Mouse (Mus musculus) brown adipose tissue, adult 24 weeks (tissue): Measurements from ENCODE around the gene Tnfrsf14. TPM values are rescaled to one million over a fixed set of nuclear protein-coding genes. Genes with fewer than 3 reads are reported as not detected.

Source experiments
- H3K27ac ChIP-seq: fragments of 200-500 bp; replicated peaks from 2 replicates; pipeline ENCODE4 v1.5.1; 2012; ENCODE audit warnings: low read depth, mild to moderate bottlenecking, low read length
- H3K4me1 ChIP-seq: fragments of 200-500 bp; 2 replicates; pipeline ENCODE4 v1.6.1; 2012; ENCODE audit warnings: low read length, mixed read lengths; ENCODE audit not compliant: control insufficient read depth, insufficient read depth, insufficient read length
- H3K4me3 ChIP-seq: fragments of 200-500 bp; 2 replicates; pipeline ENCODE4 v1.5.1; 2012; ENCODE audit warnings: low read depth, mild to moderate bottlenecking, low read length, moderate library complexity; ENCODE audit not compliant: insufficient read depth
- polyA plus RNA-seq: library from polyadenylated mRNA; stranded (reverse); fragments of >200 nt; gene quantifications from 2 replicates; pipeline ENCODE4 v1.2.4, GENCODE M21; 2012; ENCODE audit not compliant: missing spikeins, insufficient read depth, insufficient read length

Gene Tnfrsf14
- polyA plus RNA-seq, 1 experiment, result 2.1 TPM

GRCm38 (mm10) chr4:154882014-154882659, 46.2 kb downstream of the Tnfrsf14 start:
- H3K4me3 ChIP-seq, result no peak overlapping the region
- H3K27ac ChIP-seq, result no peak overlapping the region

GRCm38 (mm10) chr4:154880730-154881129, 47.6 kb downstream of the Tnfrsf14 start:
- H3K27ac ChIP-seq, result no peak overlapping the region
- no peak overlapping the region for H3K4me3 ChIP-seq
- peaks cover 4% of the 10 kb centered on the region; the same call in 1 of the 2 replicates for H3K4me1 ChIP-seq

More at GRCm38 (mm10) chr4:154882014-154882659, 46.2 kb downstream of the Tnfrsf14 start:
- peaks cover 4% of the 10 kb centered on the region; the same call in 1 of the 2 replicates for H3K4me1 ChIP-seq

GRCm38 (mm10) chr4:154877864-154878548, 50.4 kb downstream of the Tnfrsf14 start:
- H3K4me1 ChIP-seq, result peaks cover 4% of the 10 kb centered on the region; the same call in 1 of the 2 replicates
- peak overlapping the region; percentile 62 for H3K4me3 ChIP-seq

GRCm38 (mm10) chr4:154873186-154873585, 55.2 kb downstream of the Tnfrsf14 start:
- Histone ChIP-seq H3K4me1 (peaks cover under 1% of the 10 kb centered on the region; the same call in 1 of the 2 replicates), H3K4me3 (no peak overlapping the region), H3K27ac (no peak overlapping the region)

More at GRCm38 (mm10) chr4:154877864-154878548, 50.4 kb downstream of the Tnfrsf14 start:
- peak overlapping the region; percentile 89 for H3K27ac ChIP-seq

Other genes starting within 250 kb of the Tnfrsf14 start
- gene Ttc34, start 91.1 kb downstream of the Tnfrsf14 start, polyA plus RNA-seq, result not detected in 2 replicates
- not detected in 2 replicates for gene Mmel1, start 59.0 kb downstream of the Tnfrsf14 start, polyA plus RNA-seq
- 22.6 and 33.5 TPM in 2 replicates for gene Fam213b, start 29.4 kb downstream of the Tnfrsf14 start, polyA plus RNA-seq
- gene Hes5, start 32.4 kb upstream of the Tnfrsf14 start, polyA plus RNA-seq, result not detected in 2 replicates
- gene Pank4, start 35.6 kb upstream of the Tnfrsf14 start, polyA plus RNA-seq, result 11.0 and 18.7 TPM in 2 replicates
- gene Plch2, start 128.2 kb upstream of the Tnfrsf14 start, polyA plus RNA-seq, result not detected in 2 replicates
- 15.3 and 16.1 TPM in 2 replicates for gene Pex10, start 138.5 kb upstream of the Tnfrsf14 start, polyA plus RNA-seq
- 115 and 123 TPM in 2 replicates for gene Rer1, start 157.8 kb upstream of the Tnfrsf14 start, polyA plus RNA-seq
- 1.3 and 1.8 TPM in 2 replicates for gene Morn1, start 158.0 kb upstream of the Tnfrsf14 start, polyA plus RNA-seq